Mouse (Mus musculus) lung, postnatal 0 days (tissue): ENCODE measurements around the gene Sele. TPM values are rescaled to one million over a fixed set of nuclear protein-coding genes. Genes with fewer than 3 reads are reported as not detected.

ENCODE experiments used
- ATAC-seq: fragments of 200-750 bp; cut with Nextera tagmentation; 2 replicates; pipeline ENCODE4 v1.8.0; 2017; ENCODE audit warnings: moderate library complexity
- DNase-seq: peaks from one replicate; pipeline ENCODE4 v3.0.0-alpha.2; 2016; ENCODE audit warnings: low spot score
- H3K27ac ChIP-seq: fragments of 300-500 bp; sonication (generic); 2 replicates; pipeline ENCODE4 v1.5.1; 2014; ENCODE audit warnings: antibody characterized with exemption, mild to moderate bottlenecking, low read length, mixed read lengths
- H3K27me3 ChIP-seq: fragments of 300-500 bp; sonication (generic); replicated peaks from 2 replicates; pipeline ENCODE4 v1.6.1; 2014; ENCODE audit warnings: low read length, mixed read lengths; ENCODE audit not compliant: insufficient read depth
- H3K36me3 ChIP-seq: fragments of 300-500 bp; sonication (generic); 2 replicates; pipeline ENCODE4 v1.6.1; 2014; ENCODE audit warnings: low read length, mixed read lengths; ENCODE audit not compliant: insufficient read depth
- H3K4me1 ChIP-seq: fragments of 300-500 bp; sonication (generic); 2 replicates; pipeline ENCODE4 v1.6.1; 2014; ENCODE audit warnings: antibody characterized with exemption, low read depth, low read length, mixed read lengths; ENCODE audit not compliant: insufficient read depth
- H3K4me2 ChIP-seq: fragments of 300-500 bp; sonication (generic); replicated peaks from 2 replicates; pipeline ENCODE4 v1.6.1; 2014; ENCODE audit warnings: low read depth, mild to moderate bottlenecking, low read length, moderate library complexity, mixed read lengths
- H3K4me3 ChIP-seq: fragments of 300-500 bp; sonication (generic); 2 replicates; pipeline ENCODE4 v1.5.1; 2014; ENCODE audit warnings: low read depth, low read length
- H3K9ac ChIP-seq: fragments of 300-500 bp; sonication (generic); replicated peaks from 2 replicates; pipeline ENCODE4 v1.6.1; 2014; ENCODE audit warnings: low read depth, mild to moderate bottlenecking
- H3K9me3 ChIP-seq: fragments of 300-500 bp; sonication (generic); 2 replicates; pipeline ENCODE4 v1.6.1; 2016; ENCODE audit warnings: low read length, mixed read lengths
- CTCF ChIP-seq: IDR thresholded peaks from 2 replicates; pipeline ENCODE4 v1.5.1; 2016; ENCODE audit warnings: antibody characterized with exemption, mild to moderate bottlenecking
- EP300 ChIP-seq: IDR thresholded peaks from 2 replicates; pipeline ENCODE4 v1.6.1; 2016; ENCODE audit warnings: antibody characterized with exemption, mild to moderate bottlenecking, control low read depth
- WGBS: fragments of 180-500 bp; shearing (Covaris S2); extraction: QIAGEN DNeasy Blood & Tissue Kit; methylation state at CpG from one replicate; pipeline ENCODE4 v1.1.7; 2014; 5-methylcytosine and 5-hydroxymethylcytosine counted together
- polyA plus RNA-seq: library from polyadenylated mRNA; unstranded; fragments of >200 nt; fragmentation: Nextera tagmentation; extraction: Ambion mirVana; gene quantifications from 2 replicates; pipeline ENCODE4 v1.2.1, GENCODE M21; 2015

The Sele gene
- polyA plus RNA-seq, 1 experiment from 2014 or later: not detected

DNA sequence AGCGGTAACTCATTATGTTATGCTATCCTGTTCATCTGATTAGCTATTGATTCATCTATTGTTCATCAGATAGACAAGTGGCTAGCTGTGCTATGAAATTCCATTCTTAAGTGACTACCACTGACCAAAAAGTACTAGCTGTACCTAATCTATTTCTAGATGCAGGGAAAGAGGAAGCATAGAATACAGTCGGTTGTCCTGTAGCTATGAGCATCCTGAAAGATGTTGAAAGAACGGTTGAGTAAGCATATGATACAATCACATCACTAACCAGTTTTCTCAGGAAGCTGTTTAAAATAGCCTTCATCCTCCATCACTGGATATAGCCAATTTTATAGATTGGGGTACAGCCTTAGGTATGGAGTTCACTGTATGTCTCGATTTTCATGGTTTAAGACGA is 39.8 kb downstream of the Sele start:
- DNase-seq (peak; percentile 7), ATAC-seq (no peak)
- Histone ChIP-seq H3K9me3 (no peaks in the 10 kb centered on the region), H3K4me3 (no peak overlapping the region), H3K27ac (no peak overlapping the region), H3K9ac (no peak overlapping the region), H3K36me3 (no peaks in the 10 kb centered on the region), H3K27me3 (no peaks in the 10 kb centered on the region), H3K4me2 (no peak overlapping the region), H3K4me1 (no peaks in the 10 kb centered on the region)
- no peak for TF ChIP-seq CTCF
- no peak for TF ChIP-seq EP300
- WGBS: 83% methylated on average over 5 of the region's 5 CpGs

DNA sequence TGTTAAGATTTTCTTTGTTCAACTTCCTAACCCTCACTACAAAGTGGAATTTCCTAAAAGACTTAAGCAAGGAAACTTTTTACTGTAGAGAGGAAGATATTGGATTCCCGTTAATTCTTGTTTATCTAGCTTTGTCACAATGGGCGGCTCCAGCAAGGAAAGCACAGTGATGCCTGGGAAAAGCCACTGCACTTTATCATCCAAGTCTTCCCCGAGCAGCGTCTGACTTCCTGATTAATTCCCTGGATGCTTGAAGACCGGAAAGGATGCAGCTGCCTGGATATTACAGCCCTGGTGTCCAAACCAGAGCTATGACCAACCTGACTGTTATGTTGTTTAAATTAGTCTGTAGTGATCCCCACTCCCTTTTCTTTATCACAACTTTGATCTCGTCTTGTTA is 48.7 kb downstream of the Sele start:
- ATAC-seq: no peak
- TF ChIP-seq CTCF: no peak
- Histone ChIP-seq H3K36me3 (no peaks in the 10 kb centered on the region), H3K4me1 (no peaks in the 10 kb centered on the region), H3K9ac (no peak overlapping the region), H3K4me3 (no peak overlapping the region), H3K27ac (no peak overlapping the region), H3K4me2 (no peak overlapping the region), H3K27me3 (no peaks in the 10 kb centered on the region), H3K9me3 (no peaks in the 10 kb centered on the region)
- DNase-seq: peak; percentile 23
- 24% methylated on average over 6 of the region's 6 CpGs for WGBS

DNA sequence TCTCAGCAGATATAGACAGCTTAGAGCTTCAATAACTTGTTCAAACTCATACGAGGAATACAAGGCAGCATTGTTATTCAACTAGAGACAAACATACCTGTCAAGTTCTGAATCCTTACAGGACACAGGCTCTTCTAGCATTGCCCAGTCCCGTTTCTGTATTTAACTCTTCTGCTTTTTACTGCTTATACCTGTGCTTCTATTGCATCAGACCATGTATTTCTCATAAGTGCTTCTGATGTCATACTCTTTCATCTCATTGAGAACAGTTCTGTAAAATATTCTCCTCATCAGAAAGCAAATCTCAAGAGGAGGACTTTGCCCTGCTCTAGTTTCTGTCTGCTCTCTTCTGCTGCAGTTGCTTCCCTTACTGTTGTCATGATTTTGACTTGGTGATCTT is 49.9 kb downstream of the Sele start:
- Histone ChIP-seq H3K9ac (no peak overlapping the region), H3K9me3 (no peaks in the 10 kb centered on the region), H3K4me3 (no peak overlapping the region), H3K36me3 (no peaks in the 10 kb centered on the region), H3K27ac (no peak overlapping the region), H3K27me3 (no peaks in the 10 kb centered on the region), H3K4me2 (no peak overlapping the region), H3K4me1 (no peaks in the 10 kb centered on the region)
- DNase-seq: no peak
- TF ChIP-seq EP300 (no peak), CTCF (no peak)
- WGBS: 75% methylated on average over 2 of the region's 2 CpGs
- no peak for ATAC-seq

DNA sequence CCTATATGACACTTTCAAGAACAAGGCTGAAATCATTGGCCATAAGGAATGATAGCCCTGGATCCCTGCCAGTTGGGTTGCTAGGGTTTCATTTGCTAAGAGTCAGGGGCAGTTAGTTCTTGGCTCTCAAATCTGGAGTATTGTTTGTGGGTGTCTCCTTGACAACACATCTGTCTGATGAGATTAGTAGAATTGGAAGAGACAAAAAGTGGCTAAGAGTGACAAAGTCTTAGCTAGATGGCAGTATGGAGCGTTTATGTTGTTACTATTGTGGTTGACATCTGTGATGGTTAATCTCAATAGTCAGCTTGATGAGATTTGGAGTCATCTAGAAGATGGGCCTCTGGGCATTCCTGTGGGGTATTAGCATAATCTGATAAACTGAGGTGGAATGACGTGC is 50.3 kb downstream of the Sele start:
- Histone ChIP-seq H3K9ac (no peak overlapping the region), H3K27ac (no peak overlapping the region), H3K4me3 (no peak overlapping the region), H3K27me3 (no peaks in the 10 kb centered on the region), H3K4me2 (no peak overlapping the region), H3K36me3 (no peaks in the 10 kb centered on the region), H3K4me1 (no peaks in the 10 kb centered on the region), H3K9me3 (no peaks in the 10 kb centered on the region)
- 70% methylated on average over 2 of the region's 2 CpGs for WGBS
- no peak for TF ChIP-seq EP300
- no peak for ATAC-seq
- DNase-seq: no peak

Other genes with a start within 250 kb of the Sele start
- 12.3 and 13.6 TPM in 2 replicates for gene Scyl3, start 119.1 kb upstream of the Sele start, polyA plus RNA-seq
- 1.4 and 2.3 TPM in 2 replicates for gene BC055324, start 53.4 kb upstream of the Sele start, polyA plus RNA-seq
- gene Mettl18, start 53.3 kb upstream of the Sele start, polyA plus RNA-seq: 5.4 and 5.8 TPM in 2 replicates
- gene Sell, start 13.7 kb downstream of the Sele start, polyA plus RNA-seq: 2.9 and 3.4 TPM in 2 replicates
- gene Selp, start 67.0 kb downstream of the Sele start, polyA plus RNA-seq: 0.39 and 0.76 TPM in 2 replicates
- 0.33 and 0.44 TPM in 2 replicates for gene F5, start 103.6 kb downstream of the Sele start, polyA plus RNA-seq
- gene Slc19a2, start 200.8 kb downstream of the Sele start, polyA plus RNA-seq: 3.8 and 3.9 TPM in 2 replicates
- gene Ccdc181, start 227.4 kb downstream of the Sele start, polyA plus RNA-seq: 14.4 and 19.3 TPM in 2 replicates